Mouse (Mus musculus) liver, adult 2 months (tissue): ENCODE results near the gene Pgm1. TPM values are rescaled to one million over a fixed set of nuclear protein-coding genes. Genes with fewer than 3 reads are reported as not detected.

Experiments
- DNase-seq: peaks from one replicate; pipeline ENCODE4 v3.0.0-alpha.2; 2011; ENCODE audit warnings: low read depth, low spot score; ENCODE audit errors: extremely low read depth
- H3K27ac ChIP-seq: fragments of 200-500 bp; replicated peaks from 2 replicates; pipeline ENCODE4 v1.5.1; 2012; ENCODE audit warnings: low read depth, mild to moderate bottlenecking, control low read depth, inconsistent platforms, low read length; ENCODE audit not compliant: insufficient read depth
- H3K27me3 ChIP-seq: fragments of 200-500 bp; 2 replicates; pipeline ENCODE4 v1.6.1; 2012; ENCODE audit warnings: mild to moderate bottlenecking, moderate library complexity, low read length, inconsistent platforms; ENCODE audit not compliant: control insufficient read depth, insufficient read depth
- H3K36me3 ChIP-seq: fragments of 200-500 bp; 2 replicates; pipeline ENCODE4 v1.6.1; 2012; ENCODE audit warnings: low read length, inconsistent platforms; ENCODE audit not compliant: control insufficient read depth, insufficient read depth
- H3K4me1 ChIP-seq: fragments of 200-500 bp; 2 replicates; pipeline ENCODE4 v1.6.1; 2011; ENCODE audit warnings: low read length; ENCODE audit not compliant: control insufficient read depth, insufficient read depth
- H3K4me3 ChIP-seq: fragments of 200-500 bp; 2 replicates; pipeline ENCODE4 v1.5.1; 2011; ENCODE audit warnings: low read depth, mild to moderate bottlenecking, control low read depth, low read length, moderate library complexity; ENCODE audit not compliant: insufficient read depth
- H3K79me2 ChIP-seq: fragments of 200-500 bp; 2 replicates; pipeline ENCODE4 v1.6.1; 2012; ENCODE audit warnings: inconsistent platforms, mild to moderate bottlenecking, low read length, moderate library complexity; ENCODE audit not compliant: control insufficient read depth, insufficient read depth
- H3K9ac ChIP-seq: fragments of 200-500 bp; 2 replicates; pipeline ENCODE4 v1.6.1; 2012; ENCODE audit warnings: low read depth, mild to moderate bottlenecking, control low read depth, inconsistent platforms, low read length
- CTCF ChIP-seq: fragments of 200-500 bp; IDR thresholded peaks from 2 replicates; pipeline ENCODE4 v1.5.1; 2011; ENCODE audit warnings: low read depth, low read length, control low read depth
- POLR2A ChIP-seq: fragments of 200-500 bp; IDR thresholded peaks from 2 replicates; pipeline ENCODE4 v1.6.1; 2011; ENCODE audit warnings: low read length, control low read depth; ENCODE audit not compliant: insufficient read depth; ENCODE audit errors: extremely low read depth
- WGBS: fragments of 180-500 bp; shearing (Covaris S2); methylation state at CpG from one replicate; pipeline ENCODE4 v1.1.7; 2018; 5-methylcytosine and 5-hydroxymethylcytosine counted together
- polyA plus RNA-seq: library from polyadenylated mRNA; depleted of rRNA; stranded (reverse); fragments of >200 nt; gene quantifications from 2 replicates; pipeline ENCODE4 v1.2.3, GENCODE M21; 2012
- total RNA-seq: library from RNA; depleted of rRNA; stranded (reverse); fragments of >200 nt; gene quantifications from 2 replicates; pipeline ENCODE4 v1.2.3, GENCODE M21; 2014

Pgm1 gene
- total and polyA plus RNA-seq, 2 experiments = 158 to 219 TPM

- WGBS = 66% methylated on average over 7 of the region's 7 CpGs
- Histone ChIP-seq H3K79me2 (no peaks in the 10 kb centered on the region), H3K27me3 (no peaks in the 10 kb centered on the region), H3K27ac (no peak overlapping the region), H3K36me3 (no peaks in the 10 kb centered on the region), H3K4me1 (peaks cover 17% of the 10 kb centered on the region), H3K4me3 (no peak overlapping the region), H3K9ac (no peak overlapping the region)
- DNase-seq = no peak
- no peak for TF ChIP-seq CTCF
- TF ChIP-seq POLR2A = no peak
Measured at GRCm38 (mm10) chr4:100007721-100008120, 78.5 kb downstream of the Pgm1 start.

- Histone ChIP-seq H3K9ac (no peak overlapping the region), H3K79me2 (no peaks in the 10 kb centered on the region), H3K36me3 (no peaks in the 10 kb centered on the region), H3K27me3 (no peaks in the 10 kb centered on the region), H3K27ac (peak overlapping the region; percentile 76), H3K4me1 (peaks cover 17% of the 10 kb centered on the region), H3K4me3 (no peak overlapping the region)
- peak; percentile 98 for DNase-seq
- TF ChIP-seq CTCF (peak; percentile 81), POLR2A (no peak)
- 23% methylated on average over 5 of the region's 5 CpGs for WGBS
Measured at GRCm38 (mm10) chr4:100008371-100009090, 79.3 kb downstream of the Pgm1 start.

- no peaks in the 10 kb centered on the region for H3K27me3 ChIP-seq
- no peak overlapping the region for H3K9ac ChIP-seq
- no peak for TF ChIP-seq POLR2A
- no peak for TF ChIP-seq CTCF
- peak overlapping the region; percentile 76 for H3K27ac ChIP-seq
- WGBS = 51% methylated on average over 8 of the region's 8 CpGs
- no peaks in the 10 kb centered on the region for H3K36me3 ChIP-seq
- DNase-seq = no peak
- H3K79me2 ChIP-seq = no peaks in the 10 kb centered on the region
- H3K4me3 ChIP-seq = no peak overlapping the region
- peaks cover 17% of the 10 kb centered on the region for H3K4me1 ChIP-seq
Measured at GRCm38 (mm10) chr4:100009211-100009678, 80.0 kb downstream of the Pgm1 start.

GRCm38 (mm10) chr4:100010916-100011315 is 81.7 kb downstream of the Pgm1 start:
- TF ChIP-seq POLR2A (no peak), CTCF (no peak)
- no peaks in the 10 kb centered on the region for H3K27me3 ChIP-seq
- 95% methylated on average over 3 of the region's 3 CpGs for WGBS
- no peak overlapping the region for H3K9ac ChIP-seq
- no peak overlapping the region for H3K4me3 ChIP-seq
- no peaks in the 10 kb centered on the region for H3K79me2 ChIP-seq
- DNase-seq = no peak
- H3K27ac ChIP-seq = no peak overlapping the region
- H3K4me1 ChIP-seq = peaks cover 17% of the 10 kb centered on the region
- no peaks in the 10 kb centered on the region for H3K36me3 ChIP-seq

GRCm38 (mm10) chr4:100011563-100011962 is 82.3 kb downstream of the Pgm1 start:
- no peaks in the 10 kb centered on the region for H3K79me2 ChIP-seq
- no peaks in the 10 kb centered on the region for H3K36me3 ChIP-seq
- H3K9ac ChIP-seq = no peak overlapping the region
- peaks cover 15% of the 10 kb centered on the region for H3K4me1 ChIP-seq
- 67% methylated on average over 3 of the region's 3 CpGs for WGBS
- H3K4me3 ChIP-seq = no peak overlapping the region
- no peak overlapping the region for H3K27ac ChIP-seq
- TF ChIP-seq POLR2A = no peak
- no peak for TF ChIP-seq CTCF
- DNase-seq = peak; percentile 73
- H3K27me3 ChIP-seq = no peaks in the 10 kb centered on the region

- H3K27ac ChIP-seq = no peak overlapping the region
- TF ChIP-seq CTCF (no peak), POLR2A (no peak)
- WGBS = 87% methylated on average over 8 of the region's 8 CpGs
- DNase-seq = no peak
- H3K9ac ChIP-seq = no peak overlapping the region
- no peak overlapping the region for H3K4me3 ChIP-seq
- no peaks in the 10 kb centered on the region for H3K36me3 ChIP-seq
- no peaks in the 10 kb centered on the region for H3K27me3 ChIP-seq
- H3K79me2 ChIP-seq = no peaks in the 10 kb centered on the region
- peaks cover 15% of the 10 kb centered on the region for H3K4me1 ChIP-seq
Measured at GRCm38 (mm10) chr4:100012361-100013035, 83.3 kb downstream of the Pgm1 start.
